Mouse (Mus musculus) CH12.LX (cell line): ENCODE results near the gene Afp. TPM values are rescaled to one million over a fixed set of nuclear protein-coding genes. Genes with fewer than 3 reads are reported as not detected.
A peak's percentile ranks its signal among the peaks of the same experiment; 100 is the strongest.

Source experiments
- DNase-seq: peaks from one replicate; pipeline ENCODE4 v3.0.0-alpha.2; 2013; ENCODE audit errors: extremely low read depth
- H3K27ac ChIP-seq: 2 replicates; pipeline ENCODE4 v1.5.1; 2012; ENCODE audit warnings: low read depth, mild to moderate bottlenecking, control low read depth, moderate library complexity; ENCODE audit not compliant: insufficient read depth
- H3K27me3 ChIP-seq: replicated peaks from 2 replicates; pipeline ENCODE3; 2012; ENCODE audit warnings: inconsistent platforms
- H3K36me3 ChIP-seq, 2 experiments: replicated peaks in 1 of 2; 2 replicates each; pipeline versions ENCODE3 to v1.6.1; 2012; ENCODE audit warnings: inconsistent platforms in 1 of 2, low read length in 1 of 2, mild to moderate bottlenecking in 1 of 2, mixed read lengths in 1 of 2, moderate library complexity in 1 of 2; ENCODE audit not compliant: control insufficient read depth in 1 of 2, insufficient read depth in 1 of 2
- H3K4me1 ChIP-seq, 2 experiments: 2 replicates each; pipeline ENCODE4 v1.6.1; 2012; ENCODE audit warnings: inconsistent platforms in 1 of 2, moderate library complexity in 1 of 2; ENCODE audit not compliant: insufficient read depth in 2 of 2, control insufficient read depth in 1 of 2
- H3K4me2 ChIP-seq: 2 replicates; pipeline ENCODE4 v1.6.1; 2012; ENCODE audit warnings: low read depth, mild to moderate bottlenecking, control low read depth; ENCODE audit not compliant: poor library complexity, insufficient read depth, severe bottlenecking
- H3K4me3 ChIP-seq, 3 experiments: fragments of 150-350 bp in 1 of 3; sonication (generic) in 1 of 3; replicated peaks in 1 of 3; 2 replicates each; pipeline versions ENCODE3 to v1.5.1; 2011 to 2012; ENCODE audit warnings: low read depth in 2 of 3, low read length in 2 of 3, mild to moderate bottlenecking in 2 of 3, moderate library complexity in 2 of 3, control low read depth in 1 of 3, improper control_type of control experiment in 1 of 3, inconsistent platforms in 1 of 3, mixed read lengths in 1 of 3; ENCODE audit not compliant: poor library complexity in 1 of 3
- H3K79me2 ChIP-seq: replicated peaks from 2 replicates; pipeline ENCODE4 v1.6.1; 2012; ENCODE audit warnings: mild to moderate bottlenecking, moderate library complexity; ENCODE audit not compliant: control insufficient read depth, poor library complexity, insufficient read depth, severe bottlenecking; ENCODE audit errors: extremely low read depth
- H3K9ac ChIP-seq: 2 replicates; pipeline ENCODE4 v1.6.1; 2012; ENCODE audit warnings: low read depth, mild to moderate bottlenecking, control low read depth, moderate library complexity; ENCODE audit not compliant: insufficient read depth
- H3K9me3 ChIP-seq: replicated peaks from 2 replicates; pipeline ENCODE3; 2012; ENCODE audit warnings: low read length, inconsistent platforms, mixed read lengths
- CHD2 ChIP-seq: IDR thresholded peaks from 2 replicates; pipeline ENCODE4 v1.6.1; 2011; ENCODE audit warnings: low read length, improper control_type of control experiment
- CTCF ChIP-seq, 2 experiments: IDR thresholded peaks in 1 of 2; conservative IDR thresholded peaks in 1 of 2; 2 replicates each; pipeline ENCODE4 v1.5.1; 2011 to 2012; ENCODE audit warnings: low read depth in 2 of 2, low read length in 2 of 2, improper control_type of control experiment in 1 of 2, inconsistent platforms in 1 of 2, mild to moderate bottlenecking in 1 of 2, moderate library complexity in 1 of 2
- ELF1 ChIP-seq: IDR thresholded peaks from 2 replicates; pipeline ENCODE4 v1.6.1; 2014; ENCODE audit warnings: low read depth, mild to moderate bottlenecking, inconsistent platforms, low read length, improper control_type of control experiment
- GABPA ChIP-seq: IDR thresholded peaks from 2 replicates; pipeline ENCODE4 v1.6.1; 2012; ENCODE audit warnings: low read depth, low read length, improper control_type of control experiment, inconsistent platforms; ENCODE audit not compliant: insufficient replicate concordance
- JUN ChIP-seq: IDR thresholded peaks from 2 replicates; pipeline ENCODE4 v1.6.1; 2011; ENCODE audit warnings: low read depth, mild to moderate bottlenecking, low read length, improper control_type of control experiment, moderate library complexity; ENCODE audit not compliant: insufficient read depth
- KAT2A ChIP-seq: IDR thresholded peaks from 2 replicates; pipeline ENCODE4 v1.6.1; 2012; ENCODE audit warnings: low read length, improper control_type of control experiment, inconsistent platforms; ENCODE audit not compliant: insufficient replicate concordance
- MAFK ChIP-seq: IDR thresholded peaks from 2 replicates; pipeline ENCODE4 v1.6.1; 2011; ENCODE audit warnings: low read length, improper control_type of control experiment; ENCODE audit not compliant: insufficient replicate concordance
- MAX ChIP-seq: IDR thresholded peaks from 2 replicates; pipeline ENCODE4 v1.6.1; 2011; ENCODE audit warnings: low read length, improper control_type of control experiment
- MXI1 ChIP-seq: IDR thresholded peaks from 2 replicates; pipeline ENCODE4 v1.6.1; 2011; ENCODE audit warnings: mild to moderate bottlenecking, low read depth, low read length, improper control_type of control experiment
- MYC ChIP-seq: IDR thresholded peaks from 2 replicates; pipeline ENCODE4 v1.6.1; 2011; ENCODE audit warnings: low read depth, mild to moderate bottlenecking, improper control_type of control experiment, low read length
- NELFE ChIP-seq: IDR thresholded peaks from 2 replicates; pipeline ENCODE4 v1.6.1; 2011; ENCODE audit warnings: low read depth, low read length, improper control_type of control experiment
- NRF1 ChIP-seq: IDR thresholded peaks from 2 replicates; pipeline ENCODE4 v1.6.1; 2014; ENCODE audit warnings: low read depth, mild to moderate bottlenecking, inconsistent platforms, low read length, improper control_type of control experiment, moderate library complexity
- PAX5 ChIP-seq: IDR thresholded peaks from 2 replicates; pipeline ENCODE4 v1.6.1; 2012; ENCODE audit warnings: low read length, inconsistent platforms, mixed read lengths
- POLR2A ChIP-seq: IDR thresholded peaks from 2 replicates; pipeline ENCODE4 v1.6.1; 2011; ENCODE audit warnings: low read depth, mild to moderate bottlenecking, improper control_type of control experiment, low read length
- POLR2AphosphoS2 ChIP-seq: IDR thresholded peaks from 2 replicates; pipeline ENCODE4 v1.6.1; 2011; ENCODE audit warnings: low read depth, low read length, improper control_type of control experiment
- SIN3A ChIP-seq: IDR thresholded peaks from 2 replicates; pipeline ENCODE4 v1.6.1; 2012; ENCODE audit warnings: low read length, improper control_type of control experiment, inconsistent platforms
- SMC3 ChIP-seq: IDR thresholded peaks from 2 replicates; pipeline ENCODE4 v1.6.1; 2011; ENCODE audit warnings: low read depth, low read length, improper control_type of control experiment
- TBP ChIP-seq: conservative IDR thresholded peaks from 2 replicates; pipeline ENCODE4 v1.6.1; 2011; ENCODE audit warnings: low read depth, low read length, improper control_type of control experiment
- USF2 ChIP-seq: conservative IDR thresholded peaks from 2 replicates; pipeline ENCODE4 v1.6.1; 2011; ENCODE audit warnings: low read depth, low read length, improper control_type of control experiment
- ZC3H11A ChIP-seq: IDR thresholded peaks from 2 replicates; pipeline ENCODE4 v1.6.1; 2012; ENCODE audit warnings: low read depth, mild to moderate bottlenecking, inconsistent platforms, low read length, improper control_type of control experiment
- ZKSCAN1 ChIP-seq: IDR thresholded peaks from 2 replicates; pipeline ENCODE4 v1.6.1; 2012; ENCODE audit warnings: low read depth, inconsistent platforms, low read length, improper control_type of control experiment, borderline replicate concordance
- ZNF384 ChIP-seq: IDR thresholded peaks from 2 replicates; pipeline ENCODE4 v1.6.1; 2012; ENCODE audit warnings: low read depth, low read length, improper control_type of control experiment, inconsistent platforms
- dilution Hi-C: fragments of 300-500 bp; cut with MboI; formaldehyde crosslinking; loops from 2 replicates; pipeline ENCODE4 v1.14.3; 2020; ENCODE audit warnings: low sequenced_read_pairs; ENCODE audit not compliant: extremely low pct_unique_long_range_greater_than_20kb, extremely low pct_ligation_motif_present
- in situ Hi-C: fragments of 300-500 bp; cut with MboI; formaldehyde crosslinking; loops from 3 replicates; pipeline ENCODE4 v1.14.3; 2019; ENCODE audit warnings: low sequenced_read_pairs, low pct_ligation_motif_present, low pct_unique_long_range_greater_than_20kb, mixed read lengths
- polyA plus RNA-seq: library from polyadenylated mRNA; unstranded; fragments of >175 nt; gene quantifications from 2 replicates; pipeline ENCODE4 v1.2.1, GENCODE M21; 2012; ENCODE audit warnings: low read depth; ENCODE audit not compliant: insufficient read length
- total RNA-seq, 2 experiments: library from RNA; depleted of rRNA; stranded (reverse); fragments of 300-350 nt in 1 of 2; fragments of >200 nt in 1 of 2; gene quantifications; 2 replicates each; pipeline ENCODE4 v1.2.3; 2012 to 2014

The Afp gene
- total RNA-seq (2012; rRNA removed) = 15.9 and 25.8 TPM in 2 replicates
- total RNA-seq (2014; rRNA removed) = 12.5 and 12.8 TPM in 2 replicates
- polyA plus RNA-seq = 18.2 and 19.8 TPM in 2 replicates

GRCm38 (mm10) chr5:90490518-90490917 lies at the start of gene Afp:
Gene Afp (plus strand): TSS chr5:90490737.
- no peak within 1 kb of the TSS for H3K4me3 ChIP-seq
- no peaks in the 10 kb centered on the region for H3K9me3 ChIP-seq
- no peaks in the 10 kb centered on the region for H3K79me2 ChIP-seq
- H3K27me3 ChIP-seq = no peaks in the 10 kb centered on the region
- H3K4me2 ChIP-seq = peak within 1 kb of the TSS; percentile 13; the same call in 1 of the 2 replicates
- no peak within 1 kb of the TSS for H3K27ac ChIP-seq
- no peak within 1 kb of the TSS for H3K9ac ChIP-seq
- DNase-seq = no peak
- in situ Hi-C loops = loop anchor here (10.0 to 25.0 kb wide), 2 partner anchors 76 to 278 kb away; partner anchors contain the start of gene Cox18
- peaks cover 0 to 15% of the 10 kb centered on the region in 2 experiments; a peak in 2 of 4 replicates for H3K4me1 ChIP-seq
- H3K36me3 ChIP-seq = no peaks in the 10 kb centered on the region
- TF ChIP-seq ELF1 = no peak
- no peak for TF ChIP-seq MAFK
- no peak for TF ChIP-seq MYC
- no peak for TF ChIP-seq TBP
- no peak for TF ChIP-seq GABPA
- no peak for TF ChIP-seq POLR2A
- no peak for TF ChIP-seq KAT2A
- no peak for TF ChIP-seq POLR2AphosphoS2
- no peak for TF ChIP-seq USF2
- no peak for TF ChIP-seq SIN3A
- TF ChIP-seq JUN = no peak
- no peak for TF ChIP-seq CHD2
- dilution Hi-C loops = no loop called here

DNA sequence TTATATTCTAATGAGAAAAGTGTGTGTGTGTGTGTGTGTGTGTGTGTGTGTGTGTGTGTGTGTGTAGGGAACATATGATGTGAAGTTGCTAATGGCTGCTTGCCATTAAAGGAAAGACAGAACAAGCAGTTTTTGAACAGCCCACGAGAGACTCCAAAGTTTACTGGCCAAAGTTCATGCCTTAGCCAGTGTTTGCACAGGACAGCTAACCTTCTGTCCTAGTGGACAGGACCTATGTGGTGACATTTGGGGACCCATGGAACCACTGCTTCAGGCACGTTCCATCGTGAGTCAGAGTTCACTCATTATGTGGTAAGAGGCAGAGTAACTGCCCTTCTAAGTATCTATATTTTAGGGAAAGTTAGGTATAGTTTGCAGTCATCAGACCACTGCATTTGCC lies 43.0 kb upstream of the Afp start:
- no peak overlapping the region for H3K9ac ChIP-seq
- no peaks in the 10 kb centered on the region for H3K4me1 ChIP-seq
- H3K9me3 ChIP-seq = no peaks in the 10 kb centered on the region
- H3K36me3 ChIP-seq = no peaks in the 10 kb centered on the region
- no peak for TF ChIP-seq MXI1
- no peak for TF ChIP-seq SMC3
- TF ChIP-seq NELFE = no peak
- no peak for TF ChIP-seq CHD2
- no peak for TF ChIP-seq NRF1
- TF ChIP-seq CTCF (conservative IDR thresholded peaks at IDR 0.05 in 1 of 2, IDR thresholded peaks at IDR 0.05 in 1 of 2; ENCODE audit: low read depth in 2 of 2, low read length in 2 of 2) = no peak
- TF ChIP-seq ZNF384 = no peak
- no peak for TF ChIP-seq ZC3H11A
- TF ChIP-seq PAX5 = no peak
- TF ChIP-seq MAX = no peak
- no peak for TF ChIP-seq MAFK
- no peak for TF ChIP-seq ZKSCAN1
- no peak for TF ChIP-seq TBP
- no peak for TF ChIP-seq MYC
- no peak for TF ChIP-seq POLR2AphosphoS2
- no peak for DNase-seq
- H3K79me2 ChIP-seq = no peaks in the 10 kb centered on the region
- H3K4me2 ChIP-seq = no peak overlapping the region
- H3K27me3 ChIP-seq = no peaks in the 10 kb centered on the region
- H3K27ac ChIP-seq = no peak overlapping the region
- H3K4me3 ChIP-seq = no peak overlapping the region
- in situ Hi-C loops = no loop called here
- dilution Hi-C loops = no loop called here
